Mouse (Mus musculus) kidney, postnatal 14 days (tissue): ENCODE measurements around the gene Pdzrn3.

Experiments used
- DNase-seq: peaks from one replicate; pipeline ENCODE4 v3.0.0; 2022; ENCODE audit warnings: mixed read lengths

Pdzrn3 gene

DNA sequence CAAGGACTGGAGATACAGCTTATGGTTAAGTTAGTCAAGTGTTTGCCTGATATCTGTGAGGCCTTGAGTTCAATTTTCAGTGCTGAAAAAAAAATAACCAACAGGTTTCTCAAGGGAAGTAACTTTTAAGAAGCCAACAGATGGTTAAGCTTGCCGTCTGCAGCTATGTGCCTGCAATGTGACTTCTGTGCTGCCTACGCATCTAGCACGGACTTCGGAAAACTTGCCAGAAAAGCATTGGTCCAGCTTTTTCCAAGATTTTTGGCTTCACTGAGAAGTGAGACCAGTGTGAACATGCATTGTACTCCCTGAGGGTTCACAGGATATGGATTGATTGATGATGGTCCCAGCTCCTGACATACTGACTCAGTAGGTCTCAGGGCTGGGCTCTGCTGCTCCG, 186.1 kb downstream of the Pdzrn3 start:
- DNase-seq = no peak

DNA sequence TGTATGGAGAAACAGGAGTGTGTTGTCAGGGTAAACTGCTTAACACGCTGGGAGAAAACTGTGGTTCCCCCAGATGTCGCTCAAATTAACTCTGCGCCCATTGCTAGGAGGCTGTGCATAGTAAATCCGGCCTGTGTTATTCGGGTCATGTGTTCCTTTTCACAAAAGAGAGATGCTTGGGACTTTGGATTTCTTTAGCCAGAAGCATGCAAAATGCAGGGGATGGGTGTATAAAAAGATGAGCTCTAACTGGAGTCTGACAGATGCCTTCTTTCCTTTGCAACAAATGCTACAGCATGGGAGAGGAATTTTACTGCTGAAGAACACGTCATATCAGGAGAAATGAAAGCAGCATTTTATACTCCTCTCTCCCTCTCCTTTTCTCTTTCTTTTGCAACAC, 190.4 kb downstream of the Pdzrn3 start:
- DNase-seq = no peak

DNA sequence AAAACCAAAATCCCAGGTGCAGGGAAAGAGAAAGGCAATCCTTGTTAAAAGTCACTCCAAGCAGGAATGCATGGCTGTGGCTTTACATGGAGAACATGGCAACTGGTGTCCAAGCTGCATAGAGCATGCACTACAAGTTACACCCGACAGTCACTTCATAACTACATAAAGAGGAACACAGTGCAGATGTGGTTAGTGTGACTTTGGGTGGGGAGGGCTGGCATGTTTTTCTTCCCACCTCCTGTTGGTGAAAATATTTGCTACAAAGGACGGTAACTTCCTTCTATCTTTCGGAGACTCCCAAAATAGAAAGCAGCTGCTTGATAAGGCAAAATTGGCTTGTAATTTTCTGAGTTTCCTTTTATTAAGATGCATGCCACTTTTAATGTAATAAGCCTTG, 190.8 kb downstream of the Pdzrn3 start:
- no peak for DNase-seq

DNA sequence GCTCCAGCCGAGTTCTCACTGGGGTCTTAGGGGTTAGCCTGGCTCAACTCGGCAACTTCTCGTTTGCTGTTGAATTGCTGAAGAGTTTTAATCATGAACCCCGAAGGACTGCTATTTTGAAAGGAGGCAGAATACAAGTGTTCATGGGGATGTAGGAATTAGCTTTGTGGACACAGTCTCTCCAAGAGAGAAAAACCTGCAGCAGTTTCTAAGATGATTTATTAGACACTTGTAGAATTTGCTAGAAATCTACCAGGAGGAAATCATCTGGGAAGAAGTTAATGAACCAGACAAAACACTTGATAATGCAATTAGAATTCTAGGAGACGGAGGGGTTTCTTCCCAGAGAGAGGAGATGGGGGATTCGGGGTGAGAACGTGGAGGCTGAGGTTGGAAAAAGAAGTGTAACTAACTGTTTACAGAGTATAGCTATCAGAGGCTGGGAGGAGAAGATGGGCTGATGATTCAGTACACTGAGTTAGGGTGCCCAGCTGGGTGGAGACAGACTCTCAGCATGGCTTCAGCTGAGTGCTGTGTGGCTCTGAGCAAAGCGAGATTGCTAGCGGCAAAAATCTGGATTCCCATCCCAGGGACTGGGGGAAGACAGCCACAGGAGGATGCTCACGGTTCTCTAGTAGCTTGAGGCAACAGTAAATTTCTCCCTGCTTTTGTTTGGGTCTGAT, 193.5 kb downstream of the Pdzrn3 start:
- DNase-seq = no peak

DNA sequence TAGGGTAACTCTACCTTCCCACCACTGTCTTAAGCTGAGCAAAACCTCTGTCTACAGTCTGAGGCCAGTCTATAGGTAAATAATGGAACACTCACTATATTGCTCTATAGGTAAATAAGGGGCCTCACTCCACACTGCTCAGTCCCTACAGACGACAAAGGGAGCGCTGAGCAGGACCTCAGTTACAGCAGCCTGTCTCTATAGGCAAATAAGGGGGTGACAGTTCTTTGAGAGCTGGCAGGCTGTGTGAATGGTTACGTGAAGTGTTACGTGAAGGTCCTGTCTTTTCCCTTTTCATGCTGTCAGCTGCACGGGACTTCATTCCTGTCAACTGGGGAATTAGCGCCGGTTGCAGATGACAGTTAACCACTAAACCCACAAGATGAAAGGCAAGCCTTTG, 207.0 kb downstream of the Pdzrn3 start:
- DNase-seq = no peak

DNA sequence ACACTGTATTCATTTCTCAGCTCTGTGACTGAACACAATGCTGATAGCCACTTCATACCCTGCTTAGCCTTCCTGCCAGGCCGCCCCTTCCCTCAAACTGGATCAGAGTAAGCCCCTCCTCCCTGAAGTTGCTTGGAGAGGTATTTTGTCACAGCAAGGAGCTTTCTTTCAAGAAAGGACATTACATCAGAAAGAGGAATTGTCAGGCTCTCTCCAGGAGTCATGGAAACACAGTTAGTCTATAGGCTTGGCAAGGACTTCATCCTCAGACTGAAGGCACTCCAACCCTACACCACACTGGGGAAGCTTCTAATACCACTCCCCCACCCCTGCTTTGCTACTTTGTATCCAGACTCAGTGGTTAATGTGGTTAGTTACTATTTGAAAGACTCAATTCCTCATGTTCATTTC, 224.2 kb downstream of the Pdzrn3 start:
- DNase-seq = no peak

DNA sequence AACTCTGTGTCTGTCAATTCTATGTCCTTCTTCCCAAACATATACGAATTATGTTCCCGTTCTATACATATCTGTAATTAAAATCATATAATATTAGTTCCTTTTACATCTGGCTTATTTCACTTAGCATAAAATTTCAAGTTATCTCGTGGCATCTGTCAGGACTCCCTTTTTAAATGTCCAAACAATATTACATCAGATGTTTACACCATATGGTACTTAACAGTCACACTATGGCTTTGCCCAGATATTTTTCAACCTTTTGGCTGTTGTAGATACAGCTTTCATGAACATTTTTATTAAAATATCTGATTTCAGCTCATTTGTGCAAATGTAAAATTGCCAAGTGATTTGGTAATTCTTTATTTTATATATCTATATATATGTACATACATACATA, 242.3 kb downstream of the Pdzrn3 start:
- no peak for DNase-seq

DNA sequence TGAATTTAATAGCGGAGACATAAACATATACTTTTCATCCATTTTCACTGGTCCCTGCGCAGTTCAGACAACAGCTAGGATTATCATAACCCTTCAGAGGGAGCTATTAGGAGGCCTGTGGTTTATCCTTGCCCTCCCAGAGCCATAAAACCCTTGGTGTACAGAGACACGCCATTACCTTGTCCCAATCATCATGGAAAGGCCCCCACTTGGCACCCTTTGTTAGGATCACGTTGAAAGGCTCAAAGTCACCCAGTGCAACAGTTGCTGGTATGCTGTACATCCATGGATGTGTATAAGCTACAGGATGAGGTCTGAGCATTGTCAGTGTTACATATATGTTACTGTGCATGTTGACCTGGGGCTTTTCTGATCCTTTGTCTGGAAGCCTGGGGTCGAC, 252.3 kb downstream of the Pdzrn3 start:
- DNase-seq = no peak

DNA sequence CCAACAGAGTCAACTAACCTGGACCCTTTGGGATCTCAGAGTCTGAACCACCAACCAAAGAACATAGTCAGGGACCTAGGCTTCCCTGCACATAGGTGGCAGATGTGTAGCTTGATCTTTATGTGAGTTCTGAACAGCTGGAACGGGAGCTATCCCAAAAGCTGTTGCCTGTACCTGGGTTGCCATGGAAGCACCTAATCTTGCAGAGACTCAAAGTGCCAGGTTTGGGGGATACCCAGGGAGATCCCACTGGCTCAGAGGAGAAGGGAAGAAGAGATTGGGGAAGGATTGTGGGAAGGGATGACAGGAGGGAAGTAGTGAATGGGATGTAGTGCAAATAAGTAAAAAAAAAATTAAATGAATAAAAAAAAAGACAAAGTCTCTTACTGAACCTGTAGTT, 268.7 kb downstream of the Pdzrn3 start:
- DNase-seq = no peak

DNA sequence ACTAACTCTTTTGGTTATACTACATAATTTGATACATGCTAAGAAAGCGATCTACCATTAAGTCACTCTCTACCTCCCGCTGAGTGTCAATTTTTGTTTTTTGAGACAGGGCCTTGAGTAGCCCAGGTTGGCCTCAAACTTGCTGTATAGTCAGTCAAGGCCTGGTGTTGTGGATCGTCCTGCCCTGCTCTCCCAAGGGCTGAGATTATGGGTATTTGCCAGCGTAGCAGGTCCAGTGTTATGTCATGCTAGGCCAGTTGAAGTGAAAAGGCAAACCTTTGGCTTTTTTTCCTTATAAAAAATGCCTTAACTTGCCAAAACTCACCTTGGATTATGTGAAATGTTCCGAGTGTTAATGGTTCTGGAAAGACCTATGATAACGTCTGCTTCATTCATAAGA, 274.2 kb downstream of the Pdzrn3 start:
- no peak for DNase-seq

DNA sequence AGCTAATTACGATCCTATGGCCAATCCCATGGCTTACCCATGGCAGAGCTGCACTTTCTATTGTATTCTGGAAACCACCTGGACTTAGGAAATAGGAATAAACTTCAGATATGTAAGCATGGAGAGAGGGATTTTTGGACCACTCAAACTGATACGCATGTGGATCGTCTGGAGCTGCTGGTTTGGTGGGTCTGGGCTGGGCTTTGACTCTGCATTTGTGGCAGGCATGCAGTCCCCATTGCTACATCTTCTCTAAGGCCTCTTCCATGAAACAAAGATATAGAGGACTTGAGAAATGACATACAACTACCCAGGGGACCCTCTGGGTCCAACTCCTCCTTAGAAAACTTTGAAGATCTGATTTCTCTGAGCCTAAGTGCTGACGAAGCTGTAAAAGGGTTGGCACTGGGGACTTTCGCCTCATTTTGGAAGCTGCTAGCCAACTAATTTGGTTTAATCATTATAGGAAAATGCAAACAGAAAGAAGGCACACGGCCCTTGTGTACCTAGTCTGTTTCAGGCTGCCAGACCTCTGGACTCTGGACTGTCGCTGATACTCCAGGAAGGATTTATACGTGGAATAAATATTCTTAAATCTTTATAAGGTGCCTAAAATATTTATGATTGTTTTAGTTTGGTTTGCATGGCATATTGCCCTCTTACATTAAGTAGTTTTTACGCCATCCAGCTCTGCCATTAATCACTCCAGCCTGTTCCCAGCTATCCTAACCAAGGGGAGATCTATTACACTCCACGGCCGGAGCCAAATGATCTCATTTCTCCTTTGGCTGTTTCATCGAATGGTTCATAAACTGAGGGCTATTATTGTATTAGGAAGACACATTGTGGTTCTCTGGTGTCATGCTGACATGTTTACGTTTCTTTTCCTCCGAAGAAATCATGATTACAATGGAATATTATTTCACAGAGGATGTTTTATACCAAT, 275.7 kb downstream of the Pdzrn3 start:
- DNase-seq = peak; percentile 73
